Mouse (Mus musculus): ENCODE measurements around the gene Tyk2.

Gene Tyk2

GRCm38 (mm10) chr9:21149077-21149653, 18.1 kb upstream of the Tyk2 start:
- no peak for DNase-seq

GRCm38 (mm10) chr9:21148427-21148826, 17.4 kb upstream of the Tyk2 start:
- DNase-seq: no peak

DNA sequence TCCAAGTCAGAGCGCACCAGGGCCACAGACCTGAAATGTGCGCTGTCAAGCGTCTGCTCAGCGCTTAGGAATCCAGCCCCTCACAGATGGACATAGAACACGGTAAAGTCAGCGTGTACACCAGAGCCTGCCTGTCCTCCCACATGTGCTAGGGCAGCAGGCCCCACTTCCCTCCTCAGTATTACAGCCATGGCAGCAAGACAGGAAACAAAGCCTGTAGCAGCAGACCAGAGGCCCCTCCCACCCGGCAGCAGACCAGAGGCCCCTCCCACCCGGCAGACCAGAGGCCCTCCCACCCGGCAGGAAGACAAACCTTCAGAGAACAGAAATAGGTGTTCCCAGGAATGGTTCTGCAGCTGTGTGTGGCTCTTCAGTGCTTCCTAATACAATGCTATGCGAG, 15.7 kb upstream of the Tyk2 start:
- peak; percentile 63 for DNase-seq

DNA sequence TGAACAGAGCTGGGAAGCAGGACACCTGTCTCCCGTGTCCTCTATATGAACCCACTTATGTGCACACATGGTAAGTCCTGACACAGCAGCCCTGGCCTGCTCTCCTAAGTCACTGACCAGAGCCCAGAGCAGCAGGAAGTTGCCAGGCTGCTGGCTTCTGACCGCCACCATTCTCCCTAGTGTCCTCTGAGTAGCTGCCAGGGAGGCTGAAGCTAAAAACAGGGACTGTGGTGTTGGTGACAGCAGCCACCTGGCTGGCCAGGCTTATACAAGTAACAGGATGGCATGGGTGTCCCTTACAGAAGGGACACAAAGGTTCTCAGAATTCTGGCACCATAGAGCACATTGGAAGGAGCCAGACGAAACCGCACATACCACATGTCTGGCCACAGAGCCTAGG, 14.4 kb upstream of the Tyk2 start:
- DNase-seq: no peak

DNA sequence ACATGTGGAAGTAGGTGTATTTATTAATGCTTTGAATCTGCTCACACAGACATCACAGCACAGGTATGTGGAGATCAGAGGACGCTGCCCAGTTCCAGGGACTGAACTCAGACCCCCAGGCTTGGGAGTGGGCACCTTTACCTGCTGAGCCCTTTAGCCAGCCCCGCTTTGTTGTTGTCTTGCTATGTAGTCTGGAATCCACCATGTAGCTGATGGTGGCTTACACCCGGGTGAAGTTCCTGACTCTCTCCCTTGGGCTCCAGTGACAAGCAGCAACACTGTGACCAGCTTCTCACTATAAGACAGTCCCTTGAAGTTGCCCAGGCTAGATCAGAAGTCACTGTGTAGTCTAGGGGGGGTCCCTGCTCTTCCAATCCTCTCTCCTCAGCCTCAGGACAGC, 13.3 kb upstream of the Tyk2 start:
- no peak for DNase-seq

GRCm38 (mm10) chr9:21141922-21142321, 10.9 kb upstream of the Tyk2 start:
- no peak for DNase-seq

DNA sequence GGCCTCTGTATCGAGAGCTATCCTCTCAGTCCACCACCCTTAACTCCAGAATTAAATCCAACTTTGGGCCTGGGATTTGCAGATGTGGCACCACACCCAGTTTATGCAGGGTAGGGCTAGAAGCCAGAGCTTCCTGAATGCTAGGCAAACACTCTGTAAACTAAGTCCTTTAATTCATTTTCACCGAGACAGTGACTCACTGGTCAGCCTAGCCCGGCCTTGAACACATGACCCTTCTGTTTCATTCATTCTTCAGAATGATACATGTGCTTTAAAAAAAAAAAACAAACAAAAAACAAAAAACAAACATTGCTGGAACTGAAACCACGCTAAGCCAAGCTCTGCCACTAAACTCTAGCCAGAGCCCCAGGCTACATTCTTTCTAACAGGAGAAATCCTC, 7.3 kb upstream of the Tyk2 start:
- no peak for DNase-seq

DNA sequence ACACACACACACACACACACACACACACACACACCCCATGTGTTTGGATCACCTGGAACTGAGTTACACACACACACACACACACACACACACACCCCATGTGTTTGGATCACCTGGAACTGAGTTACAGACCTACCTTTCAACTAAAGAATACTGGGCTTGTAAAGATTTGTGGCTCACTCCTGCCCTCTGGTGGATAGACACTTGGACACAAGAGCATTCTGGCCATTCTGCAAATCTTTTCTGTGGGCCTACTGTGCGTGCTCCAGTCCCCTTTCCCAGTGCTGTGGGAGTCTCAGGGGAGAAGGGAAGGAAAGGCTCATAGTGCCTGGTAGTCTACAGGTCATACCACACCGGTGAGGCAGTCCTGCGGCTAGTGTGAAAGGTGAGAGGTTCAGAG, 6.2 kb upstream of the Tyk2 start:
- peak; percentile 73 for DNase-seq

- DNase-seq: no peak
Observed at GRCm38 (mm10) chr9:21136401-21136800, 5.4 kb upstream of the Tyk2 start.

GRCm38 (mm10) chr9:21135941-21136381, 4.9 kb upstream of the Tyk2 start:
- DNase-seq: no peak

GRCm38 (mm10) chr9:21135329-21135890, 4.4 kb upstream of the Tyk2 start:
- no peak for DNase-seq

DNA sequence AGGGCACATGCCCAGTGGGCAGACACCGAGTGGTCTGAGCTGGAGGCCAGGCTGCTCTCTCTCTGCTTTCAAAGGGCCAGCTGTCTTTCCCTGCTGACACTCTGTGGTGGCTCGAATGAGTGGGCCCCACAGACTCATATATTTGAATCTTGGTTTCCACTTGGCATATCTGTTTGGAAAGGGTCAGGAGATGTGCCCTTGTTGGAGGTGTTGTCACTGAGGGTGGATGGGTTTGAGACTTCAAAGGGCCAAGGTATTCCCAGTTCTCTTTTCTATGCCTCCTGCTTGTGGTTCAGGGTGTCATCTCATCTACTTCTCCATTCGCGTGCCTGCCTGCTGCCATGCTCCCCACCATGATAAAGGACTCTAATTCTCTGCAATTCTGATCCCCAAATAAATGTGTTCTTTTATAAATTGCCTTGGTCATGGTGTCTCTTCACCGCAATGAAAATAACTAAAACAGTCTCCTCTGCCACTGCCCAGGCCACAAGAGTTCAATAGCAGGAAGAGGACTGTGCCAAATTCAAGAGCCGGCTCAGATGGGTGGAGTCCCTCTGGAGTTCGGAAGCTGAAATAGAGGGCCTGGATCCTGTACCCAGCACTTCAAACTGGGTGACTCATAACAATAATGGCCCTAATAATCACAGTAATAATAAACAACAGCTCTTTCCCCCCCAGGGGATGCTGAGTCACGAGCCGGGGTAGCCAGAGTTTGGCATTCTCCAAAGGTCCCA, 3.7 kb upstream of the Tyk2 start:
- no peak for DNase-seq

GRCm38 (mm10) chr9:21133064-21133707, 2.1 kb upstream of the Tyk2 start:
- no peak for DNase-seq

DNA sequence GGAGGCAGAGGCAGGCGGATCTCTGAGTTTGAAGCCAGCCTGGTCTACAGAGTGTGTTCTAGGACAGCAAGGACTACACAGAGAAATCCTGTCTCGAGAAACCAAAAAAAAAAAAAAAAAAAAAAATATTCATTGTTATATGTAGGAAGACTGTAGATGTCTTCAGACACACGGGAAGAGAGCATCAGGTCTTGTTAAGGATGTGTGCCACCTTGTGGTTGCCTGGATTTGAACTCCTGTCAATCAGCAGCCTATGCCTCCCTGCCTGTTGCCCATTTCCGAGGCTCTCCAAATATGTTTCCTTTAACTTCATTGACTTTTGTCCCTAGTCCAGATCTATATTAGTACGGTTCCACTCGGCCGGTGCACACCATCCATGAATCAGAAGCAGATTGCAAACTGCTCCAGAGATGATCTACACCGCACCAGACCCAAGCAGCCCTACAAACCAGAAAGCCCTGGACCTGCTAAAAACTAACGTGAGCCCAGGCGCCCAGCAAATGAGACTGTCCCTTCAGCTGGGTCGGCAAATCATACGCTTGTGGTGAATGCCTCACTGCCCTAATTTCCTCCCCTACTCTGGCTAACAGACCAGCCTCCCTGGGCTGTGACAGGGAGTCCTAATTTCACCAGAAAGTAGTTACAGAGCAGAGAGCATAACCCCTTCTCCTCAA, 1.2 kb upstream of the Tyk2 start:
- DNase-seq: no peak

GRCm38 (mm10) chr9:21126259-21126627, 4.8 kb downstream of the Tyk2 start:
- DNase-seq: no peak

GRCm38 (mm10) chr9:21125502-21126258, 5.4 kb downstream of the Tyk2 start:
- no peak for DNase-seq

DNA sequence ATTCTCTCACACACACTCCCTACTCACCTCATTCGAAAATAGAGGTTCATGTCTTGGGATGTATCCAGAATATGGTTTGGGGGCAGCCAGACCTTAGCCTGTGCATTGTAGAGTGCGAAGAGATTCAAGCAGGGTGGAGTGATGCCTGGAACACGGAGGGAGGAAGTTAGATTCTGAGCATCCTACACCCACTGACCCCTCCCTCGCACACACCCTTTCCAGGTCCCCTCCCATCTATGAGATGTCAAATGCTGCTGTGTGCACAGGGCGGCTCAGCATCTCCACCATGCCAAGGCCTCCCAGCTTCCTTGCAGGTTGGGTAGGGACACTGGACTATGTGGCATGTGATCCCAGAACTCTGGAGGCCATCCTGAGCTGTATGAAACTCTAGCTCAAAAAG, 6.2 kb downstream of the Tyk2 start:
- no peak for DNase-seq

GRCm38 (mm10) chr9:21121483-21121882, 9.6 kb downstream of the Tyk2 start:
- no peak for DNase-seq

- DNase-seq: no peak
Observed at GRCm38 (mm10) chr9:21117073-21117472, 14.0 kb downstream of the Tyk2 start.

GRCm38 (mm10) chr9:21115105-21115504, 15.9 kb downstream of the Tyk2 start:
- DNase-seq: no peak

GRCm38 (mm10) chr9:21114190-21114589, 16.9 kb downstream of the Tyk2 start:
- no peak for DNase-seq

DNA sequence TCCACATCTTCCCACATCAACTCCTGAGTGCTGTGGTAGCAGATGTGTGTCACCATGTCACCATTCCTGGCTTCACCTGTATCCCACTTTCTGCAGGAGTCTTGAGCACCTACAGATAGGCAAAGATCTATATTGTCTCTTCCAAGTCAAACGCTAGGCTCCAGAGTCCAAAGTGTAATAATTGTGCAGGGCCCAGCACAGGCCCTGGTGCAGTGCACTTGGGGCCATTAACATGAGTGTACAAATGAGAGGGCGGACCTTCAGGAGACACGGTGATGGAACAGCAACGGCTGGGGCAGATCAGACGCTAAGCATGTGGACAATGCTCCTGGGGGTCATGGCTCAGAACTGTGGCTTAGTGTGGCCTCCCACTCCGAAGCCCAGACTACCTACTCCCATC, 17.3 kb downstream of the Tyk2 start:
- no peak for DNase-seq
